Mouse (Mus musculus): ENCODE results near the gene Ccdc105.

DNA sequence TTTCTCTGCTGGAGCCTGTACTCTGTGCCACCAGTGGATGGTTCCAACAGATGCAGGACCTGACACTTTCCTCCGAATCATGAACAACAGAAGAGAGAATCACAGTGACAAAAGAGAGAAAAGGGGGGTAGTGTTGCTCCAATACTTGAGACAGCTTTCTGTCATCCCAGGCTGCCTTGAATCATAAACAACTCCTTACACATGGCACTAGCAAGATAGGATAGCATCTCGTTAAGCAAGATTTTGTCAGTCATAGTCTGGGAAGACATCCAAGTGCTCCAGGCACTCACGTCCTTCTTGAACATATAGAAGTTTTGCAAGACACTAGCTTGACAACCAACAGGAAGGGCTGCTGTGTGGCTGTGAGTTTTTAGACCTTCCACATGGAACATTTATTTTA lies 25.8 kb downstream of the Ccdc105 start:
- no peak for TF ChIP-seq POLR2A (IDR thresholded peaks at IDR 0.05; ENCODE audit: control insufficient read depth, extremely low read depth, insufficient read depth, low read length, poor library complexity)
- no peak for TF ChIP-seq CTCF (IDR thresholded peaks at IDR 0.05; ENCODE audit: borderline replicate concordance, control insufficient read depth, extremely low read depth, insufficient read depth, low read length, poor library complexity)
